Mouse (Mus musculus) embryonic facial prominence, embryonic 11.5 days (tissue): ENCODE data around the gene Trim13. TPM values are rescaled to one million over a fixed set of nuclear protein-coding genes. Genes with fewer than 3 reads are reported as not detected.

ENCODE experiments used
- microRNA counts: library from miRNA; unstranded; fragments of <30 nt; microRNA quantifications from one replicate; lab custom pipeline; 2016
- microRNA-seq: library from miRNA; unstranded; fragments of <30 nt; microRNA quantifications from one replicate; pipeline ENCODE4, GENCODE M21; 2016; ENCODE audit warnings: borderline number of aligned reads
- polyA plus RNA-seq: library from polyadenylated mRNA; unstranded; fragments of >200 nt; fragmentation: Nextera tagmentation; extraction: Ambion mirVana; gene quantifications from 2 replicates; pipeline ENCODE4 v1.2.1, GENCODE M21; 2014

Trim13 gene
- polyA plus RNA-seq, 1 experiment from 2014 or later, result 28.2 TPM

MicroRNAs within 50 kb of the gene (microRNA counts, 519-probe panel; counts per million panel counts)
- microRNA mmu-miR-15a (lab: Ali Mortazavi, UCI) (5,557 counts per million, percentile 94 among the panel's probes with 10 or more counts), microRNA mmu-miR-16 (lab: Ali Mortazavi, UCI) (6,139 counts per million, percentile 96 among the panel's probes with 10 or more counts)

Small RNAs within 50 kb of the gene (microRNA-seq; reads per million reads assigned to microRNA genes)
- 7,822 reads per million, percentile 90 among the genes with 10 or more reads in this experiment for gene Mir15a
- gene Mir16-1, result 3,083 reads per million, percentile 83 among the genes with 10 or more reads in this experiment

Other genes starting within 250 kb of the Trim13 start
- gene Ebpl, start 237.8 kb upstream of the Trim13 start, polyA plus RNA-seq, result 9.7 and 10.8 TPM in 2 replicates
- gene Kpna3, start 158.4 kb upstream of the Trim13 start, polyA plus RNA-seq, result 114 and 122 TPM in 2 replicates
- gene Spryd7, start 41.4 kb upstream of the Trim13 start, polyA plus RNA-seq, result 18.1 and 19.0 TPM in 2 replicates
- gene Kcnrg, start 9.2 kb downstream of the Trim13 start, polyA plus RNA-seq, result 0.53 and 0.89 TPM in 2 replicates